Mouse (Mus musculus): ENCODE data around the gene Mei1. TPM values are rescaled to one million over a fixed set of nuclear protein-coding genes. Genes with fewer than 3 reads are reported as not detected.
A peak's percentile ranks its signal among the peaks of the same experiment; 100 is the strongest.

Gene Mei1
- total and polyA plus RNA-seq, 3 experiments, result 0.05 TPM; not detected in 2

DNA sequence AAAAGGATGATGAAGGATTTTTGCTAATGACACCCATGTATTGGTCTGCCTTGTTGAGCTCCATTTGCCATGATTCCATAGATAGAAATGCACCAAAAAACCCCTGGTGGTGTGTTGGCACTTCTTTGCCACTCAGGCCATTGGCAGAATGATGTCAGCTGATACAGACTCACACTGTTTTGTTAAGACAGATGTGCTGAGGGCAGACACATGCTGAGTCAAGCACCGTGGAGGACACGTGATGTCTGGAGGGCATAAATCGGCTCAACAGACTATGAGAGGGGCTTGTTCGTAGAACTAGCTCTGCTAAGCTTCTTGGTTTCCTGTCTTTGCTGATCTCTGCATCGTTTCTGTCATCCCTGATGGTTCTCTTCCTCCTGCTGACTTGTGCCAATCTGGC, 17.3 kb upstream of the Mei1 start:
- no peak for DNase-seq (ENCODE audit: low spot score)
- peaks cover 50% of the 10 kb centered on the region for H3K27me3 ChIP-seq (ENCODE audit: insufficient read depth, low read length)
- H3K4me3 ChIP-seq (ENCODE audit: low read depth, low read length), result no peak overlapping the region
- TF ChIP-seq GATA1 (IDR thresholded peaks at IDR 0.05; ENCODE audit: borderline replicate concordance, low read length) (no peak), TAL1 (conservative IDR thresholded peaks at IDR 0.05; ENCODE audit: low read depth, low read length) (no peak), POLR2AphosphoS5 (IDR thresholded peaks at IDR 0.05; ENCODE audit: insufficient replicate concordance, low read depth, low read length) (no peak), GATA2 (IDR thresholded peaks at IDR 0.05; ENCODE audit: borderline replicate concordance, low read depth, low read length) (no peak), CTCF (IDR thresholded peaks at IDR 0.05; ENCODE audit: low read depth, low read length) (no peak)
- peaks cover 11% of the 10 kb centered on the region for H3K4me1 ChIP-seq (ENCODE audit: insufficient read depth, low read depth, low read length)
- ATAC-seq (ENCODE audit: extremely low read depth, insufficient number of reproducible peaks, low FRiP score, poor library complexity, severe bottlenecking), result no peak
- no peaks in the 10 kb centered on the region for H3K36me3 ChIP-seq (replicated peaks)
- no peaks in the 10 kb centered on the region for H3K9me3 ChIP-seq (replicated peaks)

DNA sequence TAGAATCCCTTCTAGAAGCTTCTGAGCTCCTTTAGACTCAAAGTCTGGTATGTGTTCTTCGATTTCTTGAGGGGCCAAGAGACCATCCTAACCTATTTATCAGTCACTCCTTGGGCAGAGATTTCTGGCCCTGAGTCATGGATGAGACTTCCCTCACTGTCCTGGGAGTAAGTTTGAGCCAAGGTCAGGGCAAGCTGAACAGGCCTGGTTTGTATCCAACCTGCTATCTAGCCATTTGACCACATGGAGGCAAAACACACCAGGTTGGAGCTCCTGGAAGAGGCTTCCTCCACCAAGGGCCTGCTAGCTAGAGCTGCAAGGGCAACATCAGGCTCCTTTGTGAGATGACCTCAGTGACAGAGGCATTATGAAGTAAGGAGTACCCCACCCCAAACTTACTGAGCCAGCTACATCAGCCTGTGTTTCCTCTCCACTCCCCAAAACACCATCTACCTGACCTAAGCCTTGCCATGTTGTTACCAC, 11.0 kb upstream of the Mei1 start, which contains the start of gene 4930407I10Rik:
4930407I10Rik (plus strand) TSS at position 433 of the 483 bp plus-strand sequence.
- no peak for TF ChIP-seq POLR2AphosphoS5 (IDR thresholded peaks at IDR 0.05; ENCODE audit: insufficient replicate concordance, low read depth, low read length)
- no peak for TF ChIP-seq TAL1 (conservative IDR thresholded peaks at IDR 0.05; ENCODE audit: low read depth, low read length)
- TF ChIP-seq GATA2 (IDR thresholded peaks at IDR 0.05; ENCODE audit: borderline replicate concordance, low read depth, low read length), result no peak
- no peak for TF ChIP-seq CTCF (IDR thresholded peaks at IDR 0.05; ENCODE audit: low read depth, low read length)
- no peak for TF ChIP-seq GATA1 (IDR thresholded peaks at IDR 0.05; ENCODE audit: borderline replicate concordance, low read length)
- DNase-seq (ENCODE audit: low spot score), result no peak
- ATAC-seq (ENCODE audit: extremely low read depth, insufficient number of reproducible peaks, low FRiP score, poor library complexity, severe bottlenecking), result no peak
- Histone ChIP-seq H3K9me3 (replicated peaks) (no peaks in the 10 kb centered on the region), H3K4me1 (ENCODE audit: insufficient read depth, low read depth, low read length) (no peaks in the 10 kb centered on the region), H3K27me3 (ENCODE audit: insufficient read depth, low read length) (peaks cover 70% of the 10 kb centered on the region), H3K36me3 (replicated peaks) (no peaks in the 10 kb centered on the region), H3K4me3 (ENCODE audit: low read depth, low read length) (no peak within 1 kb of the TSS)

DNA sequence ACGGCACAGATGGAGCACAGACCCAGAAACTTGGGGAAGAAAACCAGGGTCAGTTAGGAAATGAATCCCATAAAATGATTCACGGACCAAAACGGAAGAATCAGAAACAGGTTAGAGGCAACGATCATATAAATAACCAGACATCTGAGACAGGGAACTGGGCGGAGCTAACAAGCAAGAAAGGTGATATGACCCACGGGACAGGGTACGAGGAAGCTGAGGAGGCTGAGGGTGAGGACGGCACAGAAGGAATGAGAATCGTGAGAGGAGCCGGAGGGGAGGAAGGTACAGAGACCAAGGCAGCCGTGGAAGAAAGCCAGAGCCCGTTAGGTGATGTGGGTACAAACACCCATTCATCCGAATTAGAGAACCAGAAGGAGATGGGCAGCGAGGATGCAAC, 5.9 kb upstream of the Mei1 start:
- no peak for DNase-seq (ENCODE audit: low spot score)
- no peak overlapping the region for H3K4me3 ChIP-seq (ENCODE audit: low read depth, low read length)
- ATAC-seq (ENCODE audit: extremely low read depth, insufficient number of reproducible peaks, low FRiP score, poor library complexity, severe bottlenecking), result no peak
- H3K36me3 ChIP-seq (replicated peaks), result no peaks in the 10 kb centered on the region
- TF ChIP-seq TAL1 (conservative IDR thresholded peaks at IDR 0.05; ENCODE audit: low read depth, low read length) (no peak), GATA2 (IDR thresholded peaks at IDR 0.05; ENCODE audit: borderline replicate concordance, low read depth, low read length) (no peak), GATA1 (IDR thresholded peaks at IDR 0.05; ENCODE audit: borderline replicate concordance, low read length) (no peak), POLR2AphosphoS5 (IDR thresholded peaks at IDR 0.05; ENCODE audit: insufficient replicate concordance, low read depth, low read length) (no peak), CTCF (IDR thresholded peaks at IDR 0.05; ENCODE audit: low read depth, low read length) (no peak)
- H3K27me3 ChIP-seq (ENCODE audit: insufficient read depth, low read length), result peaks cover 80% of the 10 kb centered on the region
- no peaks in the 10 kb centered on the region for H3K4me1 ChIP-seq (ENCODE audit: insufficient read depth, low read depth, low read length)
- H3K9me3 ChIP-seq (replicated peaks), result no peaks in the 10 kb centered on the region

DNA sequence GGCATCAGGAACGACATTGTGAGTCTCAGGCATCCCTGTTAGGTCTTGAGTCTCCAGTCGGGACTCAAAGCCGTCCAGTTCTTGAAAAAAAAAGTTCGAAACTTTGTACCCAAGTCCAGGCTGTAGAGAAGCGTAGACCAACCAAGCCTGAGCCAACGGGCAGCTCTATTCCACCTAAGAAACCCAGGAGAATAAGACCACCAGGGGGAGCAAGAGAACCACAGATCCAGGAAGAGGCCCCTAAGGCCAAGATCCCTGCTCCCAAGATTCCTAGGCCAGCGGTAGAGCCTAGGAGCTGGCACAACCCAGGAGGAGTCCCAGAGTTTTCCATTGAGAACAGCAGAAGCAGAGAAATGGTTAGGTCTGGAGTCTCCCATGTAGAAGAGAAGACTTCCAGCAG, 4.3 kb upstream of the Mei1 start:
- Histone ChIP-seq H3K9me3 (replicated peaks) (no peaks in the 10 kb centered on the region), H3K4me1 (ENCODE audit: insufficient read depth, low read depth, low read length) (no peaks in the 10 kb centered on the region), H3K4me3 (ENCODE audit: low read depth, low read length) (no peak overlapping the region), H3K27me3 (ENCODE audit: insufficient read depth, low read length) (peaks cover 72% of the 10 kb centered on the region), H3K36me3 (replicated peaks) (no peaks in the 10 kb centered on the region)
- TF ChIP-seq GATA2 (IDR thresholded peaks at IDR 0.05; ENCODE audit: borderline replicate concordance, low read depth, low read length) (no peak), CTCF (IDR thresholded peaks at IDR 0.05; ENCODE audit: low read depth, low read length) (no peak), POLR2AphosphoS5 (IDR thresholded peaks at IDR 0.05; ENCODE audit: insufficient replicate concordance, low read depth, low read length) (no peak), GATA1 (IDR thresholded peaks at IDR 0.05; ENCODE audit: borderline replicate concordance, low read length) (no peak), TAL1 (conservative IDR thresholded peaks at IDR 0.05; ENCODE audit: low read depth, low read length) (no peak)
- DNase-seq (ENCODE audit: low spot score) (peak; percentile 38), ATAC-seq (ENCODE audit: extremely low read depth, insufficient number of reproducible peaks, low FRiP score, poor library complexity, severe bottlenecking) (no peak)

DNA sequence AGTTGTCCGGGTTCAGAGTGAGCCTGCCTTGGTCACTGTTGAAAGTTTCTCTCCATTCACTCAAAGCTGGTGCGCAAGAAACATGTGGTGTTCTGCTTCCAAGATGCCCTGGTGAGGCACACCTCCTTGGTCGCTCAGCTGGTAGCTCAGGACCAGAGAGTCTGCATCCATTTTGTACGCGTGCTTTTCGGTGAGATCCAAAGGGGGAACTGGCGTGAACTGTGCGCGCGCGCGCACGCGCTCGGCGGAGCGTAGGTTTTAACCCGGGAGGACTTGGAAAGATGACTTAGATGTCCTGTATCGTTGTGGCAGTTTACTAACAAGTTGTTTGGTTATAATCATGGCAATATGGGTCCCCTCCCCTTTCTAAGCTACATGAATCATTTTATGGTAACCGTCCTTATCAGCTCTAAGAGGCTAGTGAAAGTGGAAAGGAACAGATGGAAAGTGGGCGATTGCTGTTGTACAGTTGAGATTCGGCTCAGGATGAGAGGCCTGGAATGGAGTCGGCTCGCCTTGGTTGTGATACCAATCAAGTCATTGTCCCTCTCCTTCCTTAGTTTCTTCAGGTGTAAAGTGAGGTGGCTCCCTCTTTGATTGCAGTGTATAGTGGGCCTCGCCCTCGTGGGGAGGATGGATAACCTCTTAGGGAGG, 2.1 kb downstream of the Mei1 start:
- TF ChIP-seq POLR2AphosphoS5 (IDR thresholded peaks at IDR 0.05; ENCODE audit: insufficient replicate concordance, low read depth, low read length), result no peak
- no peak for TF ChIP-seq CTCF (IDR thresholded peaks at IDR 0.05; ENCODE audit: low read depth, low read length)
- peaks cover 39% of the 10 kb centered on the region for H3K27me3 ChIP-seq (ENCODE audit: insufficient read depth, low read length)
- DNase-seq (ENCODE audit: low spot score) (no peak), ATAC-seq (ENCODE audit: extremely low read depth, insufficient number of reproducible peaks, low FRiP score, poor library complexity, severe bottlenecking) (no peak)
- H3K4me3 ChIP-seq (ENCODE audit: low read depth, low read length), result no peak overlapping the region
- H3K36me3 ChIP-seq (replicated peaks), result no peaks in the 10 kb centered on the region
- H3K4me1 ChIP-seq (ENCODE audit: insufficient read depth, low read depth, low read length), result no peaks in the 10 kb centered on the region
- H3K9me3 ChIP-seq (replicated peaks), result no peaks in the 10 kb centered on the region

DNA sequence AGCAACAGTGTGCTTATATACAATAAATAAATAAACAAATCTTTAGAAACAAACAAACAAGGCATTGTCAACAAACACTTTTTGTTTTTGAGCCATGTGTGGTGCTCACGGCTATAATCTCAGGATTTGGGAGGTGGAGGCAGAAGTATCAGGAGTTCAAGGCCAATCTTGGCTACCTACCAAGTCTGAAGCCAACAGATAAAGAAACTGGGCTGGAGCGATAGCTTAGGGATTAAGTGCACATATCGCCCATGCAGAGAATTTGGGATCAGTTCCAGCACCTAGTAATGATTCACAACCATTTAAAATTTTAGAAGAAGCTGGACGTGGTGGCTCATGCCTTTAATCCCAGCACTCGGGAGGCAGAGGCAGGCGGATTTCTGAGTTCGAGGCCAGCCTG, 3.7 kb downstream of the Mei1 start:
- TF ChIP-seq GATA1 (IDR thresholded peaks at IDR 0.05; ENCODE audit: borderline replicate concordance, low read length) (no peak), POLR2AphosphoS5 (IDR thresholded peaks at IDR 0.05; ENCODE audit: insufficient replicate concordance, low read depth, low read length) (no peak), CTCF (IDR thresholded peaks at IDR 0.05; ENCODE audit: low read depth, low read length) (no peak), GATA2 (IDR thresholded peaks at IDR 0.05; ENCODE audit: borderline replicate concordance, low read depth, low read length) (no peak), TAL1 (conservative IDR thresholded peaks at IDR 0.05; ENCODE audit: low read depth, low read length) (no peak)
- no peak overlapping the region for H3K4me3 ChIP-seq (ENCODE audit: low read depth, low read length)
- no peaks in the 10 kb centered on the region for H3K4me1 ChIP-seq (ENCODE audit: insufficient read depth, low read depth, low read length)
- DNase-seq (ENCODE audit: low spot score), result no peak
- ATAC-seq (ENCODE audit: extremely low read depth, insufficient number of reproducible peaks, low FRiP score, poor library complexity, severe bottlenecking), result no peak
- H3K9me3 ChIP-seq (replicated peaks), result no peaks in the 10 kb centered on the region
- no peaks in the 10 kb centered on the region for H3K36me3 ChIP-seq (replicated peaks)
- peaks cover 38% of the 10 kb centered on the region for H3K27me3 ChIP-seq (ENCODE audit: insufficient read depth, low read length)

Data from G1E (cell line).